Mouse (Mus musculus): ENCODE data around the gene Mad1l1. TPM values are rescaled to one million over a fixed set of nuclear protein-coding genes. Genes with fewer than 3 reads are reported as not detected.

Mad1l1 gene
- polyA plus RNA-seq, 1 experiment from 2014 or later, result 56.2 TPM

- H3K9me3 ChIP-seq, result no peaks in the 10 kb centered on the region
- H3K4me1 ChIP-seq (replicated peaks), result no peaks in the 10 kb centered on the region
- DNase-seq (ENCODE audit: low spot score), result no peak
- no peak overlapping the region for H3K27ac ChIP-seq
- WGBS, result 89% methylated on average over 3 of the region's 3 CpGs
- H3K36me3 ChIP-seq, result 0 out of 2 replicates have a peak, but pooled peaks cover 5% of the 10 kb centered on the region
- H3K4me3 ChIP-seq, result no peak overlapping the region
- H3K27me3 ChIP-seq (ENCODE audit: insufficient read depth, poor library complexity, severe bottlenecking), result no peaks in the 10 kb centered on the region
These were observed 267.7 kb downstream of the Mad1l1 start for GRCm38 (mm10) chr5:140053626-140054025.

GRCm38 (mm10) chr5:140052405-140052804 lies 268.9 kb downstream of the Mad1l1 start:
- H3K9me3 ChIP-seq, result no peaks in the 10 kb centered on the region
- H3K27me3 ChIP-seq (ENCODE audit: insufficient read depth, poor library complexity, severe bottlenecking), result no peaks in the 10 kb centered on the region
- WGBS, result 93% methylated on average over 3 of the region's 3 CpGs
- H3K4me1 ChIP-seq (replicated peaks), result no peaks in the 10 kb centered on the region
- 0 out of 2 replicates have a peak, but pooled peaks cover 5% of the 10 kb centered on the region for H3K36me3 ChIP-seq
- no peak overlapping the region for H3K4me3 ChIP-seq
- DNase-seq (ENCODE audit: low spot score), result no peak
- no peak overlapping the region for H3K27ac ChIP-seq

GRCm38 (mm10) chr5:140045453-140045852 lies 275.9 kb downstream of the Mad1l1 start:
- no peaks in the 10 kb centered on the region for H3K36me3 ChIP-seq
- no peak overlapping the region for H3K27ac ChIP-seq
- DNase-seq (ENCODE audit: low spot score), result no peak
- no peaks in the 10 kb centered on the region for H3K27me3 ChIP-seq (ENCODE audit: insufficient read depth, poor library complexity, severe bottlenecking)
- H3K4me3 ChIP-seq, result no peak overlapping the region
- H3K4me1 ChIP-seq (replicated peaks), result peaks cover 55% of the 10 kb centered on the region
- 78% methylated on average over 2 of the region's 2 CpGs for WGBS
- H3K9me3 ChIP-seq, result no peaks in the 10 kb centered on the region

GRCm38 (mm10) chr5:140043002-140043401 lies 278.4 kb downstream of the Mad1l1 start:
- H3K27ac ChIP-seq, result no peak overlapping the region
- DNase-seq (ENCODE audit: low spot score), result no peak
- no peaks in the 10 kb centered on the region for H3K36me3 ChIP-seq
- no peaks in the 10 kb centered on the region for H3K27me3 ChIP-seq (ENCODE audit: insufficient read depth, poor library complexity, severe bottlenecking)
- H3K4me3 ChIP-seq, result no peak overlapping the region
- peaks cover 62% of the 10 kb centered on the region for H3K4me1 ChIP-seq (replicated peaks)
- H3K9me3 ChIP-seq, result no peaks in the 10 kb centered on the region
- WGBS, result 49% methylated on average over 1 of the region's 1 CpGs

- no peak for DNase-seq (ENCODE audit: low spot score)
- Histone ChIP-seq H3K36me3 (no peaks in the 10 kb centered on the region), H3K9me3 (no peaks in the 10 kb centered on the region), H3K27ac (no peak overlapping the region), H3K4me3 (no peak overlapping the region), H3K4me1 (replicated peaks) (peaks cover 65% of the 10 kb centered on the region), H3K27me3 (ENCODE audit: insufficient read depth, poor library complexity, severe bottlenecking) (no peaks in the 10 kb centered on the region)
- 79% methylated on average over 3 of the region's 3 CpGs for WGBS
These were observed 279.2 kb downstream of the Mad1l1 start for GRCm38 (mm10) chr5:140042002-140042611.

- peaks cover 67% of the 10 kb centered on the region for H3K4me1 ChIP-seq (replicated peaks)
- DNase-seq (ENCODE audit: low spot score), result no peak
- WGBS, result 88% methylated on average over 3 of the region's 3 CpGs
- no peak overlapping the region for H3K27ac ChIP-seq
- H3K9me3 ChIP-seq, result no peaks in the 10 kb centered on the region
- no peaks in the 10 kb centered on the region for H3K36me3 ChIP-seq
- H3K4me3 ChIP-seq, result no peak overlapping the region
- no peaks in the 10 kb centered on the region for H3K27me3 ChIP-seq (ENCODE audit: insufficient read depth, poor library complexity, severe bottlenecking)
These were observed 280.3 kb downstream of the Mad1l1 start for GRCm38 (mm10) chr5:140041055-140041454.

- H3K4me1 ChIP-seq (replicated peaks), result peaks cover 37% of the 10 kb centered on the region
- H3K27me3 ChIP-seq (ENCODE audit: insufficient read depth, poor library complexity, severe bottlenecking), result no peaks in the 10 kb centered on the region
- H3K9me3 ChIP-seq, result no peaks in the 10 kb centered on the region
- no peak overlapping the region for H3K4me3 ChIP-seq
- no peaks in the 10 kb centered on the region for H3K36me3 ChIP-seq
- no peak overlapping the region for H3K27ac ChIP-seq
- DNase-seq (ENCODE audit: low spot score), result no peak
- WGBS, result 84% methylated on average over 6 of the region's 6 CpGs
These were observed 283.6 kb downstream of the Mad1l1 start for GRCm38 (mm10) chr5:140037587-140038233.

GRCm38 (mm10) chr5:140035641-140036040 lies 285.7 kb downstream of the Mad1l1 start:
- Histone ChIP-seq H3K36me3 (no peaks in the 10 kb centered on the region), H3K4me1 (replicated peaks) (peaks cover 22% of the 10 kb centered on the region), H3K27me3 (ENCODE audit: insufficient read depth, poor library complexity, severe bottlenecking) (no peaks in the 10 kb centered on the region), H3K27ac (no peak overlapping the region), H3K4me3 (no peak overlapping the region), H3K9me3 (no peaks in the 10 kb centered on the region)
- DNase-seq (ENCODE audit: low spot score), result no peak
- 80% methylated on average over 3 of the region's 3 CpGs for WGBS

GRCm38 (mm10) chr5:140035025-140035330 lies 286.4 kb downstream of the Mad1l1 start:
- H3K4me1 ChIP-seq (replicated peaks), result peaks cover 28% of the 10 kb centered on the region
- no peaks in the 10 kb centered on the region for H3K36me3 ChIP-seq
- no peak overlapping the region for H3K4me3 ChIP-seq
- H3K27ac ChIP-seq, result no peak overlapping the region
- no peak for DNase-seq (ENCODE audit: low spot score)
- no peaks in the 10 kb centered on the region for H3K9me3 ChIP-seq
- 60% methylated on average over 1 of the region's 1 CpGs for WGBS
- H3K27me3 ChIP-seq (ENCODE audit: insufficient read depth, poor library complexity, severe bottlenecking), result no peaks in the 10 kb centered on the region

- WGBS, result 95% methylated on average over 5 of the region's 5 CpGs
- H3K27me3 ChIP-seq (ENCODE audit: insufficient read depth, poor library complexity, severe bottlenecking), result no peaks in the 10 kb centered on the region
- DNase-seq (ENCODE audit: low spot score), result no peak
- H3K4me3 ChIP-seq, result no peak overlapping the region
- no peaks in the 10 kb centered on the region for H3K36me3 ChIP-seq
- no peak overlapping the region for H3K27ac ChIP-seq
- peaks cover 30% of the 10 kb centered on the region for H3K4me1 ChIP-seq (replicated peaks)
- H3K9me3 ChIP-seq, result no peaks in the 10 kb centered on the region
These were observed 286.9 kb downstream of the Mad1l1 start for GRCm38 (mm10) chr5:140034300-140035024.

- H3K27me3 ChIP-seq (ENCODE audit: insufficient read depth, poor library complexity, severe bottlenecking), result no peaks in the 10 kb centered on the region
- WGBS, result 94% methylated on average over 4 of the region's 4 CpGs
- no peak overlapping the region for H3K27ac ChIP-seq
- H3K4me3 ChIP-seq, result no peak overlapping the region
- H3K4me1 ChIP-seq (replicated peaks), result peaks cover 45% of the 10 kb centered on the region
- H3K9me3 ChIP-seq, result no peaks in the 10 kb centered on the region
- no peak for DNase-seq (ENCODE audit: low spot score)
- H3K36me3 ChIP-seq, result no peaks in the 10 kb centered on the region
These were observed 295.0 kb downstream of the Mad1l1 start for GRCm38 (mm10) chr5:140026366-140026765.

GRCm38 (mm10) chr5:140025301-140025700 lies 296.1 kb downstream of the Mad1l1 start:
- no peak overlapping the region for H3K4me3 ChIP-seq
- H3K36me3 ChIP-seq, result no peaks in the 10 kb centered on the region
- DNase-seq (ENCODE audit: low spot score), result no peak
- H3K9me3 ChIP-seq, result no peaks in the 10 kb centered on the region
- H3K27ac ChIP-seq, result no peak overlapping the region
- H3K27me3 ChIP-seq (ENCODE audit: insufficient read depth, poor library complexity, severe bottlenecking), result no peaks in the 10 kb centered on the region
- peaks cover 43% of the 10 kb centered on the region for H3K4me1 ChIP-seq (replicated peaks)
- 92% methylated on average over 2 of the region's 2 CpGs for WGBS

GRCm38 (mm10) chr5:140023941-140024500 lies 297.3 kb downstream of the Mad1l1 start:
- H3K9me3 ChIP-seq, result no peaks in the 10 kb centered on the region
- no peaks in the 10 kb centered on the region for H3K36me3 ChIP-seq
- H3K27ac ChIP-seq, result peak overlapping the region; percentile 50; the same call in 1 of the 2 replicates
- peak; percentile 18 for DNase-seq (ENCODE audit: low spot score)
- H3K4me1 ChIP-seq (replicated peaks), result peaks cover 35% of the 10 kb centered on the region
- H3K4me3 ChIP-seq, result no peak overlapping the region
- 28% methylated on average over 3 of the region's 3 CpGs for WGBS
- H3K27me3 ChIP-seq (ENCODE audit: insufficient read depth, poor library complexity, severe bottlenecking), result no peaks in the 10 kb centered on the region
